Comparison of ENCODE assay signal across 16 mouse cellular contexts in genomic region chr4:115754851-115755250, GRCm38 (mm10). TPM values are rescaled to one million over a fixed set of nuclear protein-coding genes. Genes with fewer than 3 reads are reported as not detected.
"Had no signal": no experiment of that assay in that cellular context is flagged by ENCODE, and none has a peak within 500 bp of the region (broad histone marks: within the 10 kb centered on the region; RNA-seq: fewer than 3 reads in every experiment).

No protein-coding gene starts in this region.

- H3K4me2 ChIP-seq: liver, embryonic 11.5 days; lung, embryonic 15.5 days; midbrain, embryonic 15.5 days had no signal

- H3K27ac ChIP-seq: limb, embryonic 10.5 days; lung, embryonic 15.5 days; macrophage; midbrain, embryonic 15.5 days had no signal

- H3K9ac ChIP-seq: lung, embryonic 15.5 days; midbrain, embryonic 15.5 days had no signal

- H3K4me1 ChIP-seq: limb, embryonic 10.5 days; lung, embryonic 15.5 days; midbrain, embryonic 15.5 days had no signal

- ATAC-seq: midbrain, embryonic 15.5 days had no signal

- DNase-seq: kidney, adult 18-20 months; kidney, postnatal 25 days; lung, postnatal 14 days; right cerebral cortex, adult 18-20 months; right cerebral cortex, postnatal 25 days; thymus, adult 18-20 months; thymus, postnatal 14 days had no signal

- H3K9me3 ChIP-seq: limb, embryonic 10.5 days; lung, embryonic 15.5 days; midbrain, embryonic 15.5 days had no signal

- H3K27me3 ChIP-seq: lung, embryonic 15.5 days; midbrain, embryonic 15.5 days had no signal

- H3K4me3 ChIP-seq: limb, embryonic 10.5 days; lung, embryonic 15.5 days; midbrain, embryonic 15.5 days had no signal

RNA-seq across cellular contexts. Expression of gene Tex38, which starts 26.0 kb away (rescaled TPM):
- total RNA-seq: left cerebral cortex, adult 18-20 months had no signal
- polyA plus RNA-seq: kidney, embryonic 14.5 days; liver, embryonic 16.5 days; macrophage; small intestine, adult 2 months had no signal
